Mouse (Mus musculus) CH12.LX (cell line): Measurements from ENCODE around the gene Csnk2b. TPM values are rescaled to one million over a fixed set of nuclear protein-coding genes. Genes with fewer than 3 reads are reported as not detected.
"Not testable (repeated sequence)": the region's sequence is repeated elsewhere in the genome, so short reads cannot be mapped to it uniquely, and the experiment has no call there.

Experiments used
- DNase-seq: peaks from one replicate; pipeline ENCODE4 v3.0.0-alpha.2; 2013; ENCODE audit errors: extremely low read depth
- H3K27ac ChIP-seq: 2 replicates; pipeline ENCODE4 v1.5.1; 2012; ENCODE audit warnings: low read depth, mild to moderate bottlenecking, control low read depth, moderate library complexity; ENCODE audit not compliant: insufficient read depth
- H3K27me3 ChIP-seq: replicated peaks from 2 replicates; pipeline ENCODE3; 2012; ENCODE audit warnings: inconsistent platforms
- H3K36me3 ChIP-seq, 2 experiments: replicated peaks in 1 of 2; 2 replicates each; pipeline versions ENCODE3 to v1.6.1; 2012; ENCODE audit warnings: inconsistent platforms in 1 of 2, low read length in 1 of 2, mild to moderate bottlenecking in 1 of 2, mixed read lengths in 1 of 2, moderate library complexity in 1 of 2; ENCODE audit not compliant: control insufficient read depth in 1 of 2, insufficient read depth in 1 of 2
- H3K4me1 ChIP-seq, 2 experiments: 2 replicates each; pipeline ENCODE4 v1.6.1; 2012; ENCODE audit warnings: inconsistent platforms in 1 of 2, moderate library complexity in 1 of 2; ENCODE audit not compliant: insufficient read depth in 2 of 2, control insufficient read depth in 1 of 2
- H3K4me2 ChIP-seq: 2 replicates; pipeline ENCODE4 v1.6.1; 2012; ENCODE audit warnings: low read depth, mild to moderate bottlenecking, control low read depth; ENCODE audit not compliant: poor library complexity, insufficient read depth, severe bottlenecking
- H3K4me3 ChIP-seq, 3 experiments: fragments of 150-350 bp in 1 of 3; sonication (generic) in 1 of 3; replicated peaks in 1 of 3; 2 replicates each; pipeline versions ENCODE3 to v1.5.1; 2011 to 2012; ENCODE audit warnings: low read depth in 2 of 3, low read length in 2 of 3, mild to moderate bottlenecking in 2 of 3, moderate library complexity in 2 of 3, control low read depth in 1 of 3, improper control_type of control experiment in 1 of 3, inconsistent platforms in 1 of 3, mixed read lengths in 1 of 3; ENCODE audit not compliant: poor library complexity in 1 of 3
- H3K79me2 ChIP-seq: replicated peaks from 2 replicates; pipeline ENCODE4 v1.6.1; 2012; ENCODE audit warnings: mild to moderate bottlenecking, moderate library complexity; ENCODE audit not compliant: control insufficient read depth, poor library complexity, insufficient read depth, severe bottlenecking; ENCODE audit errors: extremely low read depth
- H3K9ac ChIP-seq: 2 replicates; pipeline ENCODE4 v1.6.1; 2012; ENCODE audit warnings: low read depth, mild to moderate bottlenecking, control low read depth, moderate library complexity; ENCODE audit not compliant: insufficient read depth
- H3K9me3 ChIP-seq: replicated peaks from 2 replicates; pipeline ENCODE3; 2012; ENCODE audit warnings: low read length, inconsistent platforms, mixed read lengths
- CHD1 ChIP-seq: IDR thresholded peaks from 2 replicates; pipeline ENCODE4 v1.6.1; 2012; ENCODE audit warnings: low read depth, low read length, improper control_type of control experiment, inconsistent platforms
- CTCF ChIP-seq, 2 experiments: IDR thresholded peaks in 1 of 2; conservative IDR thresholded peaks in 1 of 2; 2 replicates each; pipeline ENCODE4 v1.5.1; 2011 to 2012; ENCODE audit warnings: low read depth in 2 of 2, low read length in 2 of 2, improper control_type of control experiment in 1 of 2, inconsistent platforms in 1 of 2, mild to moderate bottlenecking in 1 of 2, moderate library complexity in 1 of 2
- E2F4 ChIP-seq: IDR thresholded peaks from 2 replicates; pipeline ENCODE4 v1.6.1; 2011; ENCODE audit warnings: low read depth, low read length, improper control_type of control experiment; ENCODE audit not compliant: insufficient replicate concordance
- ELF1 ChIP-seq: IDR thresholded peaks from 2 replicates; pipeline ENCODE4 v1.6.1; 2014; ENCODE audit warnings: low read depth, mild to moderate bottlenecking, inconsistent platforms, low read length, improper control_type of control experiment
- ETS1 ChIP-seq: conservative IDR thresholded peaks from 2 replicates; pipeline ENCODE4 v1.6.1; 2012; ENCODE audit warnings: low read depth, mild to moderate bottlenecking, inconsistent platforms, low read length, improper control_type of control experiment, moderate library complexity
- IRF4 ChIP-seq: IDR thresholded peaks from 2 replicates; pipeline ENCODE4 v1.6.1; 2014; ENCODE audit warnings: low read depth, mild to moderate bottlenecking, inconsistent platforms, low read length, improper control_type of control experiment
- JUND ChIP-seq: conservative IDR thresholded peaks from 2 replicates; pipeline ENCODE4 v1.6.1; 2011; ENCODE audit warnings: low read depth, low read length, improper control_type of control experiment
- MAX ChIP-seq: IDR thresholded peaks from 2 replicates; pipeline ENCODE4 v1.6.1; 2011; ENCODE audit warnings: low read length, improper control_type of control experiment
- MAZ ChIP-seq: IDR thresholded peaks from 2 replicates; pipeline ENCODE4 v1.6.1; 2012; ENCODE audit warnings: low read depth, mild to moderate bottlenecking, inconsistent platforms, low read length, improper control_type of control experiment, moderate library complexity
- MEF2A ChIP-seq: IDR thresholded peaks from 2 replicates; pipeline ENCODE4 v1.6.1; 2014; ENCODE audit warnings: low read depth, mild to moderate bottlenecking, inconsistent platforms, low read length, improper control_type of control experiment, borderline replicate concordance
- MXI1 ChIP-seq: IDR thresholded peaks from 2 replicates; pipeline ENCODE4 v1.6.1; 2011; ENCODE audit warnings: mild to moderate bottlenecking, low read depth, low read length, improper control_type of control experiment
- NRF1 ChIP-seq: IDR thresholded peaks from 2 replicates; pipeline ENCODE4 v1.6.1; 2014; ENCODE audit warnings: low read depth, mild to moderate bottlenecking, inconsistent platforms, low read length, improper control_type of control experiment, moderate library complexity
- PAX5 ChIP-seq: IDR thresholded peaks from 2 replicates; pipeline ENCODE4 v1.6.1; 2012; ENCODE audit warnings: low read length, inconsistent platforms, mixed read lengths
- POLR2A ChIP-seq: IDR thresholded peaks from 2 replicates; pipeline ENCODE4 v1.6.1; 2011; ENCODE audit warnings: low read depth, mild to moderate bottlenecking, improper control_type of control experiment, low read length
- POLR2AphosphoS2 ChIP-seq: IDR thresholded peaks from 2 replicates; pipeline ENCODE4 v1.6.1; 2011; ENCODE audit warnings: low read depth, low read length, improper control_type of control experiment
- SMC3 ChIP-seq: IDR thresholded peaks from 2 replicates; pipeline ENCODE4 v1.6.1; 2011; ENCODE audit warnings: low read depth, low read length, improper control_type of control experiment
- TBP ChIP-seq: conservative IDR thresholded peaks from 2 replicates; pipeline ENCODE4 v1.6.1; 2011; ENCODE audit warnings: low read depth, low read length, improper control_type of control experiment
- USF1 ChIP-seq: IDR thresholded peaks from 2 replicates; pipeline ENCODE4 v1.6.1; 2014; ENCODE audit warnings: low read depth, mild to moderate bottlenecking, inconsistent platforms, low read length, improper control_type of control experiment
- USF2 ChIP-seq: conservative IDR thresholded peaks from 2 replicates; pipeline ENCODE4 v1.6.1; 2011; ENCODE audit warnings: low read depth, low read length, improper control_type of control experiment
- ZKSCAN1 ChIP-seq: IDR thresholded peaks from 2 replicates; pipeline ENCODE4 v1.6.1; 2012; ENCODE audit warnings: low read depth, inconsistent platforms, low read length, improper control_type of control experiment, borderline replicate concordance
- ZNF384 ChIP-seq: IDR thresholded peaks from 2 replicates; pipeline ENCODE4 v1.6.1; 2012; ENCODE audit warnings: low read depth, low read length, improper control_type of control experiment, inconsistent platforms
- dilution Hi-C: fragments of 300-500 bp; cut with MboI; formaldehyde crosslinking; loops from 2 replicates; pipeline ENCODE4 v1.14.3; 2020; ENCODE audit warnings: low sequenced_read_pairs; ENCODE audit not compliant: extremely low pct_unique_long_range_greater_than_20kb, extremely low pct_ligation_motif_present
- in situ Hi-C: fragments of 300-500 bp; cut with MboI; formaldehyde crosslinking; loops from 3 replicates; pipeline ENCODE4 v1.14.3; 2019; ENCODE audit warnings: low sequenced_read_pairs, low pct_ligation_motif_present, low pct_unique_long_range_greater_than_20kb, mixed read lengths
- polyA plus RNA-seq: library from polyadenylated mRNA; unstranded; fragments of >175 nt; gene quantifications from 2 replicates; pipeline ENCODE4 v1.2.1, GENCODE M21; 2012; ENCODE audit warnings: low read depth; ENCODE audit not compliant: insufficient read length
- total RNA-seq, 2 experiments: library from RNA; depleted of rRNA; stranded (reverse); fragments of 300-350 nt in 1 of 2; fragments of >200 nt in 1 of 2; gene quantifications; 2 replicates each; pipeline ENCODE4 v1.2.3; 2012 to 2014

The Csnk2b gene
- total and polyA plus RNA-seq, 3 experiments = 89.3 to 348 (median 130) TPM

GRCm38 (mm10) chr17:35126206-35126611, 4.4 kb upstream of the Csnk2b start, which contains the start of gene D17H6S53E (continued):
- TF ChIP-seq SMC3 = no peak
- peak; percentile 64 for TF ChIP-seq MXI1
- no peak for TF ChIP-seq CTCF (conservative IDR thresholded peaks at IDR 0.05 in 1 of 2, IDR thresholded peaks at IDR 0.05 in 1 of 2; ENCODE audit: low read depth in 2 of 2, low read length in 2 of 2)
- TF ChIP-seq ELF1 = peak; percentile 88
- no peak for TF ChIP-seq JUND
- no peak; the same call in 1 of the 2 replicates for TF ChIP-seq MAX
- no peak for TF ChIP-seq USF2
- TF ChIP-seq MAZ = 0 out of 2 replicates have a peak, but pooled peaks have one; percentile 8
- TF ChIP-seq USF1 = no peak
- no peak for TF ChIP-seq E2F4
- no peak for TF ChIP-seq PAX5
- TF ChIP-seq ZNF384 = no peak
- TF ChIP-seq, all 38 proteins: peak for 16

- H3K4me3 ChIP-seq = peak overlapping the region in 2 of 3 experiments; percentile 74 to 87
- H3K9me3 ChIP-seq = no peaks in the 10 kb centered on the region
- in situ Hi-C loops = no loop called here
- TF ChIP-seq MEF2A (no peak), POLR2AphosphoS2 (peak; percentile 63; the same call in 1 of the 2 replicates)
- peak overlapping the region; percentile 95 for H3K9ac ChIP-seq
- H3K4me2 ChIP-seq = peak overlapping the region; percentile 81
- H3K27ac ChIP-seq = 0 out of 2 replicates have a peak overlapping the region, but pooled peaks have one; percentile 12
- DNase-seq = no peak
- H3K4me1 ChIP-seq = peaks cover 5 to 43% of the 10 kb centered on the region in 2 experiments
- dilution Hi-C loops = no loop called here
- H3K36me3 ChIP-seq = peaks cover 29 to 48% of the 10 kb centered on the region in 2 experiments
- H3K27me3 ChIP-seq = no peaks in the 10 kb centered on the region
- peaks cover 41% of the 10 kb centered on the region for H3K79me2 ChIP-seq
Observed at GRCm38 (mm10) chr17:35125578-35125977, 3.7 kb upstream of the Csnk2b start.

GRCm38 (mm10) chr17:35125081-35125480, 3.2 kb upstream of the Csnk2b start:
- H3K4me2 ChIP-seq = no peak overlapping the region; the same call in 1 of the 2 replicates
- H3K4me1 ChIP-seq = peaks cover 5 to 48% of the 10 kb centered on the region in 2 experiments

GRCm38 (mm10) chr17:35124261-35124896, 2.5 kb upstream of the Csnk2b start:
- peaks cover 5 to 55% of the 10 kb centered on the region in 2 experiments for H3K4me1 ChIP-seq
- H3K27ac ChIP-seq = not testable (repeated sequence)

More at GRCm38 (mm10) chr17:35125081-35125480, 3.2 kb upstream of the Csnk2b start:
- dilution Hi-C loops = no loop called here
- peaks cover 26 to 43% of the 10 kb centered on the region in 2 experiments for H3K36me3 ChIP-seq
- no peaks in the 10 kb centered on the region for H3K9me3 ChIP-seq
- 0 out of 2 replicates have a peak overlapping the region, but pooled peaks have one; percentile 12 for H3K27ac ChIP-seq
- no peak for TF ChIP-seq CHD1
- no peak for TF ChIP-seq NRF1
- TF ChIP-seq TBP = no peak
- TF ChIP-seq ETS1 = no peak
- no peak for TF ChIP-seq POLR2A
- no peak for TF ChIP-seq USF2
- no peak for TF ChIP-seq ZNF384
- TF ChIP-seq PAX5 = no peak
- no peak for TF ChIP-seq JUND
- TF ChIP-seq ELF1 = no peak
- no peak for TF ChIP-seq ZKSCAN1
- TF ChIP-seq IRF4 = no peak
- no peak overlapping the region for H3K4me3 ChIP-seq
- no peak overlapping the region for H3K9ac ChIP-seq
- H3K27me3 ChIP-seq = no peaks in the 10 kb centered on the region
- H3K79me2 ChIP-seq = peaks cover 46% of the 10 kb centered on the region
- no peak for DNase-seq
- in situ Hi-C loops = no loop called here

More at GRCm38 (mm10) chr17:35124261-35124896, 2.5 kb upstream of the Csnk2b start:
- H3K36me3 ChIP-seq = peaks cover 26 to 43% of the 10 kb centered on the region in 2 experiments
- in situ Hi-C loops, dilution Hi-C loops, H3K9me3 ChIP-seq, H3K9ac ChIP-seq, H3K4me2 ChIP-seq, H3K4me3 ChIP-seq, H3K27me3 ChIP-seq, DNase-seq: not testable (repeated sequence)
- peaks cover 53% of the 10 kb centered on the region for H3K79me2 ChIP-seq
